Mouse (Mus musculus): ENCODE measurements around the gene Exph5.

DNA sequence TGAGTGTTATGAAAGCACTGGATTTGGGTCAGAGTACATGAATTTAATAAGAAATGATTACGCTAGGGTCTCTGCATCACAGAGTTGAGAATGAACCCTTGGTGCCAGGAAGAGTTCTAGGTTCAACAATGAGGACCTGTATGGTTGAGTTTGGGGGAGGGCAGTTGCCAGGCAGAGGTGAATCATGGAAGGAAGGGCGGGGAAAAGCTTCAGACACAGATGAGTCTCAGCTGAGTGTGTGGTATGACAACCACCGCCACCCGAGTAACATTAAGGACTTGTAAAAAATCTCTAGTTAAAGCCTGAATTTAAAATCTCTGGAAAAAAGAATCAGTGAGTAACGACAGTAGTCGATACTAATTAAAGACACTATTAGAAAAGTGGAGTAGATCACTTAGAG lies 14.7 kb upstream of the Exph5 start:
- no peak for TF ChIP-seq CTCF (conservative IDR thresholded peaks at IDR 0.05; ENCODE audit: insufficient read depth, insufficient read length, low read depth, low read length)
- no peak for TF ChIP-seq POLR2A (IDR thresholded peaks at IDR 0.05; ENCODE audit: low read depth, low read length)

Data from kidney, adult 2 months (tissue).